Mouse (Mus musculus) limb, embryonic 13.5 days (tissue): ENCODE data around the gene A630076J17Rik. TPM values are rescaled to one million over a fixed set of nuclear protein-coding genes. Genes with fewer than 3 reads are reported as not detected.

Experiments
- ATAC-seq: fragments of 200-750 bp; cut with Nextera tagmentation; 2 replicates; pipeline ENCODE4 v1.8.0; 2017; ENCODE audit warnings: low read depth, moderate number of reproducible peaks, moderate TSS enrichment; ENCODE audit not compliant: low FRiP score
- H3K27ac ChIP-seq: fragments of 300-500 bp; sonication (generic); 2 replicates; pipeline ENCODE4 v1.5.1; 2015; ENCODE audit warnings: inconsistent platforms, mild to moderate bottlenecking, moderate library complexity
- H3K27me3 ChIP-seq: fragments of 300-500 bp; sonication (generic); 2 replicates; pipeline ENCODE4 v1.6.1; 2015; ENCODE audit warnings: mild to moderate bottlenecking, inconsistent platforms
- H3K36me3 ChIP-seq: fragments of 300-500 bp; sonication (generic); 2 replicates; pipeline ENCODE4 v1.6.1; 2015; ENCODE audit warnings: inconsistent platforms, mild to moderate bottlenecking, moderate library complexity
- H3K4me1 ChIP-seq: fragments of 300-500 bp; sonication (generic); 2 replicates; pipeline ENCODE4 v1.6.1; 2015; ENCODE audit warnings: inconsistent platforms
- H3K4me2 ChIP-seq: fragments of 300-500 bp; sonication (generic); replicated peaks from 2 replicates; pipeline ENCODE4 v1.6.1; 2015; ENCODE audit warnings: inconsistent platforms, mild to moderate bottlenecking, moderate library complexity
- H3K4me3 ChIP-seq: fragments of 300-500 bp; sonication (generic); 2 replicates; pipeline ENCODE4 v1.5.1; 2015; ENCODE audit warnings: moderate library complexity, mild to moderate bottlenecking, inconsistent platforms
- H3K9ac ChIP-seq: fragments of 300-500 bp; sonication (generic); 2 replicates; pipeline ENCODE4 v1.6.1; 2015; ENCODE audit warnings: mild to moderate bottlenecking, inconsistent platforms
- H3K9me3 ChIP-seq: fragments of 300-500 bp; sonication (generic); 2 replicates; pipeline ENCODE4 v1.6.1; 2016; ENCODE audit warnings: inconsistent platforms
- WGBS: fragments of 180-500 bp; shearing (Covaris S2); methylation state at CpG from one replicate; pipeline ENCODE4 v1.1.7; 2015; 5-methylcytosine and 5-hydroxymethylcytosine counted together
- polyA plus RNA-seq: library from polyadenylated mRNA; unstranded; fragments of >200 nt; fragmentation: Nextera tagmentation; extraction: Ambion mirVana; gene quantifications from 2 replicates; pipeline ENCODE4 v1.2.1, GENCODE M21; 2015

A630076J17Rik gene
- polyA plus RNA-seq = not detected in 2 replicates

DNA sequence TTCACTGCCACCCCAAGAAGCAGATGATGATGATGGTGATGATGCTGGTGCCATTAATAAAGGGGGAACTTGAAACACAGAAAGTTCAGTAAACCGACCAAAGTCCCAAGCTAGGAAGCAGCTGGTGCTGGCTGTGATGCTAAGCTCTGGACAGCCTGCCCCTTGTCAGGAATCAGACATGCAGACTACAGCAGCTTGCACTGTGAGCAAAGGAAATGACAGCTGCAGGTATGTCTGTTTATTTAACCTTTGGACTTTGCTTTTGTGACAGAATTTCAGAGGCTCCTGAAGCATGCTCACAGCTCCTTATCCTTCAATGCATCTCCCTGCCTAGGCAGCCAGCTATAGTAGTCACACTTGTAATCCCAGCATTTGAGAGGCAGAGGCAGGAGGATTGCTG lies at the start of gene A630076J17Rik:
Gene A630076J17Rik, plus strand, starts transcription at position 88 of the 400 bp plus-strand sequence.
- 43% methylated on average over 1 of the region's 1 CpGs for WGBS
- no peak within 1 kb of the TSS for H3K4me2 ChIP-seq
- ATAC-seq = no peak
- 0 out of 2 replicates have a peak within 1 kb of the TSS, but pooled peaks have one; percentile 13 for H3K9ac ChIP-seq
- 0 out of 2 replicates have a peak, but pooled peaks cover 5% of the 10 kb centered on the region for H3K4me1 ChIP-seq
- no peaks in the 10 kb centered on the region for H3K9me3 ChIP-seq
- no peaks in the 10 kb centered on the region; the same call in 1 of the 2 replicates for H3K27me3 ChIP-seq
- no peak within 1 kb of the TSS for H3K27ac ChIP-seq
- no peaks in the 10 kb centered on the region for H3K36me3 ChIP-seq
- no peak within 1 kb of the TSS for H3K4me3 ChIP-seq

GRCm38 (mm10) chr3:107180860-107181259 lies 49.6 kb upstream of the A630076J17Rik start:
- H3K27me3 ChIP-seq = no peaks in the 10 kb centered on the region
- no peak overlapping the region for H3K9ac ChIP-seq
- no peaks in the 10 kb centered on the region for H3K36me3 ChIP-seq
- H3K4me2 ChIP-seq = no peak overlapping the region
- H3K4me1 ChIP-seq = no peaks in the 10 kb centered on the region
- 68% methylated on average over 2 of the region's 2 CpGs for WGBS
- H3K9me3 ChIP-seq = no peaks in the 10 kb centered on the region
- H3K27ac ChIP-seq = no peak overlapping the region
- ATAC-seq = no peak
- H3K4me3 ChIP-seq = no peak overlapping the region

- Histone ChIP-seq H3K4me3 (no peak within 1 kb of the TSS), H3K4me2 (no peak within 1 kb of the TSS), H3K4me1 (no peaks in the 10 kb centered on the region), H3K36me3 (no peaks in the 10 kb centered on the region), H3K9ac (no peak within 1 kb of the TSS), H3K27me3 (no peaks in the 10 kb centered on the region), H3K9me3 (no peaks in the 10 kb centered on the region), H3K27ac (no peak within 1 kb of the TSS)
- no peak for ATAC-seq
- WGBS = 83% methylated on average over 1 of the region's 1 CpGs
Measured at GRCm38 (mm10) chr3:107182756-107183155, 47.7 kb upstream of the A630076J17Rik start, which contains the start of gene Kcna10. TSS of gene Kcna10 (plus strand) at chr3:107183056.

DNA sequence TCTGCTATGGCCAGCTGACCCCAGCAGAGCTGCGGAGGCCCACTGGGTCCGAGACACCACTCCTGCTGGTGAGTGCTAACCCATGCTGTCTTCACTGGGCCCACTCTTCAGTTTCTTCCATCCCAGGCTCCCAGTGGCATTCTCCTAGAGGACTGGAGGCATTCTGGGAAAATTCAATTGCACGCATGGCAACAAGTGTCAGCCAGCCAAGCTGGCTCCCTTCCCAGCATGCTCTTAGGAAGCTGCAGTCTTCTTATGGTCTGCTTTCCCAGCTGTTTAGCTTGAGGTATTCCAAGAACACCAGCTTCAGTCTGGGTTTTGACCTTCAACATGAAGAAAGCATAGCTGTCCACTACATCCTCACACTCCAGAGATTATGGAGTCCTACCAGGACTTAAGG lies 47.2 kb upstream of the A630076J17Rik start:
- Histone ChIP-seq H3K9ac (no peak overlapping the region), H3K4me3 (no peak overlapping the region), H3K4me1 (no peaks in the 10 kb centered on the region), H3K4me2 (no peak overlapping the region), H3K9me3 (no peaks in the 10 kb centered on the region), H3K27me3 (no peaks in the 10 kb centered on the region), H3K36me3 (no peaks in the 10 kb centered on the region), H3K27ac (no peak overlapping the region)
- no peak for ATAC-seq
- WGBS = 78% methylated on average over 3 of the region's 3 CpGs

- no peak for ATAC-seq
- no peak overlapping the region for H3K9ac ChIP-seq
- no peak overlapping the region for H3K4me2 ChIP-seq
- no peak overlapping the region for H3K27ac ChIP-seq
- no peaks in the 10 kb centered on the region for H3K9me3 ChIP-seq
- H3K36me3 ChIP-seq = no peaks in the 10 kb centered on the region
- H3K4me1 ChIP-seq = no peaks in the 10 kb centered on the region
- H3K4me3 ChIP-seq = no peak overlapping the region
- 73% methylated on average over 3 of the region's 3 CpGs for WGBS
- H3K27me3 ChIP-seq = no peaks in the 10 kb centered on the region
Measured at GRCm38 (mm10) chr3:107185597-107185996, 44.8 kb upstream of the A630076J17Rik start.

GRCm38 (mm10) chr3:107187022-107187421 lies 43.4 kb upstream of the A630076J17Rik start:
- Histone ChIP-seq H3K4me2 (no peak overlapping the region), H3K9me3 (no peaks in the 10 kb centered on the region), H3K4me3 (no peak overlapping the region), H3K9ac (no peak overlapping the region), H3K27me3 (no peaks in the 10 kb centered on the region), H3K4me1 (no peaks in the 10 kb centered on the region), H3K36me3 (no peaks in the 10 kb centered on the region), H3K27ac (no peak overlapping the region)
- ATAC-seq = no peak
- WGBS = 77% methylated on average over 4 of the region's 4 CpGs

DNA sequence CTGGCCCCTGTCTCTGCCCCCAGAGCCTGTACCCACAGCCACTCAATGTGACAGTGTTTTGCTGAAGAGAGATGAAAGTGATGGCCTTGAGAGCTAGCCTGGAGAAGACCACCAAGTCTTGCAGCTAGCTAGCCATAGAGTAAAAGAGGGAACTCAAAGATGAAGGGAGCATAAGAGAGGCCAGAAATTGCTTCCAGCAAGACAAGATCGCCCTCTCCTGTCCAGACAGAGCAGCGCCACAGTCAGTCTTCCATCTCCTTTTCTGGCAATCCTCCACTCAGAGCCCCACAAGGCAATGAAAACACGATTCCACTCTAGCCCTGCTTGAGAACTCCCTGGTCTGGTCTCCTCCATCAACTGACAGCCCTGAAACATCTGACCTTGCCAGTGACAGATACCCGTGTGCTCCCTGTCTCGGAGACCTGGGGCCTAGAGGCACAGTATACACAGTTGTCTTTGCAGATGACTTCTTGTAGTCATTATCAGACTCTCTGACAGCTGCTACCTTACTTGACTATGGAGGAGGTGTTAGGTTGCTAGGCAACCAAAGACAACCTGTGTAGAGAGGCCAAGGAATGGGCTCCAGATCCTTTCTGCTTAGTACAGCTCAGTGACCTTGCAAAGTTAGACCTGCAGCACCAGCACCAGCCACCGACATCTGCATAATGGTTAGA lies 42.1 kb upstream of the A630076J17Rik start:
- ATAC-seq = no peak
- Histone ChIP-seq H3K9ac (no peak overlapping the region), H3K36me3 (no peaks in the 10 kb centered on the region), H3K4me3 (no peak overlapping the region), H3K4me1 (no peaks in the 10 kb centered on the region), H3K4me2 (no peak overlapping the region), H3K27me3 (no peaks in the 10 kb centered on the region), H3K27ac (no peak overlapping the region), H3K9me3 (no peaks in the 10 kb centered on the region)
- 42% methylated on average over 6 of the region's 6 CpGs for WGBS

DNA sequence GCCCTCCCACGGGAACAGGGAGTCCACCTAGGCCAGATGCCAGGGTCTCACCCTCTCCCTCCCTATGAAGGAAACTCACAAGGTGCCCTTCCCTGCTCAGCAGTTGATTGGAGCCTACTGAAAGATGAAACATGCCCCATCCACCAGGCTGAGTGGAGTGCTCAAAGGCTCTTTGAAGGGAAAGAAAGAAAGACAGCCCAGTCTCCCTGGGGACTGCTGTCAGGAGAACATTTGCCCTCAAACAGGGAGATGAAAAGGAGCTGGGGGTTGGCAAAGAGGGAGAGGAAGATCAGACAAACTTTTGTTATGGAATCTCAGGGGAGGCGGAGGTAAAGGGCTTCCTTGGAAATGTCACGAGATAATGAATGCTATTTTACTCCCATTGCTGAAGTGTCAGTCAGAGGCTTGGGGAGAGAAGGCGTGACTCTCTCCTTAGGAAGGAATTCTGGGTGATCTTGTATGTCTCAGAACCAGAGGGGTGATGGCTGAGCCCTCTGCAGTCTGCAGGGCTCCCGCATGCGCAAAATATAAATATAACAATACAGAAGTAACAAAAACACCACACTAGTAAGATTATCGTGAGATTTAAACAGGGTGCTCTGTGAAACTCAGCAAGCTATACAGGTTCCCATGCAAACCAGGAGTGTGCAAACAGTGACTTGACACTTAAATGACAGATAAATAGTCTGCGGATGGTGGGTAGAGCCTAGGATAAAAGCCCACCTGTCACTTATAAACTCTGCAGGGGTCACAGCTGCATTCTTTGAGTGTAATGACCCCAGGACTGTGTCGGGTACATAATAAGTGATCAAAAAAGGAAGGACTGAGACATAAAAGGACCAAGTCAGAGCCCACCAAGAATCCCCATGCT lies 28.9 kb upstream of the A630076J17Rik start:
- no peaks in the 10 kb centered on the region for H3K9me3 ChIP-seq
- no peak overlapping the region for H3K9ac ChIP-seq
- no peak overlapping the region for H3K4me2 ChIP-seq
- H3K4me3 ChIP-seq = no peak overlapping the region
- WGBS = 39% methylated on average over 9 of the region's 9 CpGs
- no peaks in the 10 kb centered on the region for H3K27me3 ChIP-seq
- no peaks in the 10 kb centered on the region for H3K4me1 ChIP-seq
- no peak overlapping the region for H3K27ac ChIP-seq
- no peaks in the 10 kb centered on the region for H3K36me3 ChIP-seq
- ATAC-seq = no peak

- Histone ChIP-seq H3K27ac (no peak overlapping the region), H3K27me3 (no peaks in the 10 kb centered on the region), H3K4me2 (no peak overlapping the region), H3K36me3 (no peaks in the 10 kb centered on the region), H3K9me3 (no peaks in the 10 kb centered on the region), H3K4me3 (no peak overlapping the region), H3K9ac (no peak overlapping the region), H3K4me1 (no peaks in the 10 kb centered on the region)
- no peak for ATAC-seq
- 84% methylated on average over 3 of the region's 3 CpGs for WGBS
Measured at GRCm38 (mm10) chr3:107204413-107204812, 26.0 kb upstream of the A630076J17Rik start.

GRCm38 (mm10) chr3:107205170-107205569 lies 25.2 kb upstream of the A630076J17Rik start:
- Histone ChIP-seq H3K27me3 (no peaks in the 10 kb centered on the region), H3K27ac (no peak overlapping the region), H3K4me3 (no peak overlapping the region), H3K9ac (no peak overlapping the region), H3K4me2 (no peak overlapping the region), H3K36me3 (no peaks in the 10 kb centered on the region), H3K4me1 (no peaks in the 10 kb centered on the region), H3K9me3 (no peaks in the 10 kb centered on the region)
- no peak for ATAC-seq

- no peak overlapping the region for H3K4me3 ChIP-seq
- no peaks in the 10 kb centered on the region for H3K36me3 ChIP-seq
- ATAC-seq = no peak
- H3K27ac ChIP-seq = no peak overlapping the region
- no peaks in the 10 kb centered on the region for H3K27me3 ChIP-seq
- H3K9me3 ChIP-seq = no peaks in the 10 kb centered on the region
- no peaks in the 10 kb centered on the region for H3K4me1 ChIP-seq
- H3K9ac ChIP-seq = no peak overlapping the region
- whole genome bisulfite sequencing = 11% methylated on average over 4 of the region's 4 CpGs
- H3K4me2 ChIP-seq = no peak overlapping the region
Measured at GRCm38 (mm10) chr3:107205994-107206393, 24.4 kb upstream of the A630076J17Rik start.

DNA sequence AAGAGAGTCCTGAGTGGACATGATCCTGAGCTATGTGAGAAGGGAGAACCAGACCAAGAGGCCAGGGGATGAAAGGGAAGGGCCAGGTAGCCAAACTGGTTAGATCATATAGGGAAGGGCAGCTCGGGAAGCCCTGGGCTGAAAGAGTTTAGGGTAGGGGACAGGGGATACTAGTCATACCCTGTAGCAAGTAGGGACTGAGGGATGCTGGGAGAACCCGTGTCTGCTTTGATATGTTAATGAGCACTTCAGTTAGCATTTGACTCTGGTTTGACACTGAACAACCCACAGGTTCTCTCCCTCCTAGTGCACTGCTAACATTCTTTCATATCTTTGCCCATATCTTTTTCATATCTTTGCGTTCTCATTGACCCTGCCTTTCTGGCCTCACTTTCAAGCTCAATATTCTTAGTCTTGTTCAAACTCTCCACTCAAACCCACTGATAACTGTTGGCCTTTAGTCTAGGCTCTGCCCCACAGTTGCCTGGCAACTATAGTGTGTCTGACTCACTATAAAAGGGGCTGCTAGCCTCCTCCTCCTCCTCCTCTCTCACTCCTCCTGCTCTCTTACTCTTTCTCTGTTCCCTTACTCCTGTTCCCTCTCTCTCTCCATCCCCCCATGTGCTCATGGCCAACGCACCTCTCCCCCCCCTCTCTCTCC lies 23.8 kb upstream of the A630076J17Rik start:
- 47% methylated on average over 4 of the region's 4 CpGs for WGBS
- H3K4me2 ChIP-seq = no peak overlapping the region

More for the DNA sequence above, 23.8 kb upstream of the A630076J17Rik start:
- Histone ChIP-seq H3K27ac (no peak overlapping the region), H3K27me3 (no peaks in the 10 kb centered on the region), H3K4me3 (no peak overlapping the region), H3K9me3 (no peaks in the 10 kb centered on the region), H3K9ac (no peak overlapping the region), H3K36me3 (no peaks in the 10 kb centered on the region), H3K4me1 (no peaks in the 10 kb centered on the region)
- ATAC-seq = no peak
